Mouse (Mus musculus) mature B cell (primary cell): Measurements from ENCODE around the gene Cdkn2d.
"Not testable (repeated sequence)": the region's sequence is repeated elsewhere in the genome, so short reads cannot be mapped to it uniquely, and the experiment has no call there.

Experiments used
- in situ Hi-C: fragments of 300-500 bp; cut with MboI; formaldehyde crosslinking; loops from 2 replicates; pipeline ENCODE4 v1.14.3; 2019

The Cdkn2d gene

GRCm38 (mm10) chr9:21291022-21291787, at the start of gene Cdkn2d:
Gene Cdkn2d (minus strand): TSS chr9:21291407.
- in situ Hi-C loops: no loop called here

GRCm38 (mm10) chr9:21340411-21340810, 49.2 kb upstream of the Cdkn2d start:
- in situ Hi-C loops: no loop called here

GRCm38 (mm10) chr9:21337652-21338051, 46.4 kb upstream of the Cdkn2d start:
- in situ Hi-C loops: no loop called here

DNA sequence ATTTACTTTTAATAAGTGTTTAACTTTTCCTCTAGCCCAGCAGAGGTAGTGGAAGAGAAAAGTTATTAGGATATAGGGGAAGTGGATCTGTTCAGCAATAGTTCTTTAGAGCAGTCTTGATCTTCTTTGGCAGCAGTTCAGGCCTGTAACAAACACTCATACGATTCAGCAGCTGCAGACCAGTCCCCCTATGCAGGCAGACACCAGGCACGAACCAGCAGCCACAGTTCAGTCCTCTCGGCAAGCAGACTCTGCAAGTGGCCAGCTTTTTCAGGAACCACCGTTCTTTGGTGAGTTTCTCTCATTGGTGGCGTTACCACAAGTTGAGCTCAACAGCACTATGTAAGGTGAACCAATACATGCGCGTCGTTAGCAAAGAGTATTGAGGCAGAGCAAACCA, 45.3 kb upstream of the Cdkn2d start:
- in situ Hi-C loops: no loop called here

GRCm38 (mm10) chr9:21335391-21335790, 44.2 kb upstream of the Cdkn2d start:
- in situ Hi-C loops: no loop called here

DNA sequence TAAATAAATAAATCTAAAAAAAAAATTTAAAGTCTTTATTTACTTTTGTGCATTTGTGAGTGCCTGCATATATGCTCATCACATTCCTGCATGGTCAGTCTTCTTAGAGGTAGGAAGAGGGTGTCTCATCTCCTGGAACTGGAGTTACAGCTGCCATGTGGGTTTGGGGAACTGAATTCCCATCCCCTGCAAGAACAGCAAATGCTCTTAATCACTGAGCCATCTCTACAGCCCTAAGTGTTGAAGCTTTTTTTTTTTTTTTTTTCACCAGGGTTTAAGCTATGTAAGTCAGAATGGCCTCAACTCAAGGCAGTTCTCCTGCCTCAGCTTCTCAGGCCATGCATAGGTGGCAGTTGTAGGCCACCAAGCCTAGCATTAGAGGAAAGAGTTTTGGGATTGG, 43.5 kb upstream of the Cdkn2d start:
- in situ Hi-C loops: no loop called here

DNA sequence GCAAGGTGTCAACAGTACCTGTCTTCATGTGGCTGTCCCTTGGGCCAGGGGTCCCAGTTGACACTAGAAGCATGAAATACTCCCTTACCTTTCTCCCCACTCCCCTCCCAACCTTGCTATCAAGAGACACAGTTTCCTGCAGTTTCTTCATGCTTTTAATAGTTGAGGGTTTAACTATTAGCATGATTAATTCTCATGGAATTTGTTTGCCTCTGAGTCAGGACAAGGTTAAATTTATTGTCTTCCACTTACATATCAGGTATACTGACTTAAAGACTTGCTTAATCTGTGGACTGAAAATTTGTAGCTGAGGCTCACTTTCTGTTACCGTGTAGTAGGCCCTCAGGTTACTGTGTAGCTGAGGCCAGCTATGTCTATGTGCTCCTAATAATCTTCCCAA, 42.3 kb upstream of the Cdkn2d start:
- in situ Hi-C loops: no loop called here

- in situ Hi-C loops: no loop called here
These were observed 41.2 kb upstream of the Cdkn2d start for GRCm38 (mm10) chr9:21332161-21333061.

- in situ Hi-C loops: no loop called here
These were observed 40.3 kb upstream of the Cdkn2d start for GRCm38 (mm10) chr9:21331365-21332140.

DNA sequence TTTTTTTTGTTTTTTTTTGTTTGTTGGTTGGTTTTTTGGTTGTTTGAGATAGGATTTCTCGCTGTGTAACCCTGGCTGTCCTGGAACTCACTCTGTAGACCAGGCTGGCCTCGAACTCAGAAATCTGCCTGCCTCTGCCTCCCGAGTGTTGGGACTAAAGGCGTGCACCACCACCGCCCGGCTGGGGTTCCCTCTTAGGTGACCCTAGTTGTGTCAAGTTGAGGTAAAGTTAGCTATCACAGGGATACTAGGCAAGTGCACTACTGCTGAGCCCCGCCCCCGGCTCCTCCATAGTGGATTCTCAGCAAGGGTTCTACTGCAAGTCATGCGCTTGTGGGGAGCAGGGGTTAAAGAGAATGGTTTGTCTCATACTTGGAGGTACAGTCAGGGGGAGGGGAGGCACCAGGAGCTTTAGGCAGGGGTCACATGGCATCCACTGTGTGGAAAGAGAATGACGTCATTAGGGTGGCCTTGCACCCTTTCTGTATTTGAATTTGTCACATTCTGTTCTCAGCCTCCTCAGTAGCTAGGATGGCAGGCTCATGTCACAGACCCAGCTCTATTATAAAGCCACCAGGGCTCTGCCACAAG, 38.6 kb upstream of the Cdkn2d start:
- in situ Hi-C loops: no loop called here

GRCm38 (mm10) chr9:21329041-21329440, 37.8 kb upstream of the Cdkn2d start:
- in situ Hi-C loops: no loop called here

DNA sequence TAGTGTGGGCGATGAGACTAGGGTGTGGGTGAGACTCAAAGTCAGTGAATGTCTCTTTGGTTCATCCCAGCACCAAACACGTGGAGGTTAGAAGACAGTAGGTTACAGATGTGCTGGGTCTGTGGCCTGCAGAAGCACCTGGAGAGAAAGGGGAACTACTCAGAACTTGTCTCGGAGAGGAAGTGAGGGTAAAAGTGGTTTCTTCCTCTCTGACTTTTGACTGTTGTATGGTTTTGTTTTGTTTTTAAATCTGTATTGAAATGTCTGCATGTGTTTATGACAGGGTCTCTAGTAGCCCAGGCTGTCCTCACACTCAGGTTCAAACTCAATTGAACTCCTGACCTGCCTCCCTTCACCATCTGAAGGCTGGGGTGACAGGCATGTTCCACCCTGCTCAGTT, 36.8 kb upstream of the Cdkn2d start:
- in situ Hi-C loops: no loop called here

GRCm38 (mm10) chr9:21327569-21327968, 36.4 kb upstream of the Cdkn2d start:
- in situ Hi-C loops: no loop called here

- in situ Hi-C loops: no loop called here
These were observed 33.1 kb upstream of the Cdkn2d start for GRCm38 (mm10) chr9:21324269-21324668.

DNA sequence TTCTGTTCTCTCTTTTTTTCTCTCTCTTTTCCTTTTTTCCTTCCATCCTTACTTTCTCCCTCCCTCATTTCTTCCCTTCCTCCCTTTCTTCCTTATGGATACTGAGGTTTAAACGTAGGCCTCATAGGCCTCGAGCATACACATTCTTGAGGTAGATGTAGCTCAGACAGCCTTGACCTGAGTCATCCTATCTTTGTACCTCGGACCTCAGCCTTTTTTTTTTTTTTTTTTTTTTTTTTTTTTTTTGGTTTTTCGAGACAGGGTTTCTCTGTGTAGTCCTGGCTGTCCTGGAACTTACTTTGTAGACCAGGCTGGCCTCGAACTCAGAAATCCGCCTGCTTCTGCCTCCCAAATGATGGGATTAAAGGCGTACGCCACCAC, 31.7 kb upstream of the Cdkn2d start:
- in situ Hi-C loops: not testable (repeated sequence)

- in situ Hi-C loops: no loop called here
These were observed 31.2 kb upstream of the Cdkn2d start for GRCm38 (mm10) chr9:21322211-21322916.

DNA sequence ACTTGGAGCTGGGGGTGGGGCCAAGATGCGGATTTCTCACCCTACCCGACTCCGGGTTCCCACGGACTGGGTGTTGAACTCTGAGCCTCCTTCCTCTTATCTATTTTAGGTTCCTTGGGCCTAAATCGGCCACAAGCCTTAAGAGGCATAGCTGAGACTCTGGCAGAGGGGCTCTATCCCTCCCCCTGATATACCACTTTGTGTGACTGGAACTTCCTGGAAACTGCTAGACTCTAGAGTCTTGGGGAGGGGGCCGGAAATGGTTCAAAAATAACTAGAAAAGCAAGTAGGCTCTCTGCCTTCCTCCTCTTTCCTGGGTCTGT, 30.3 kb upstream of the Cdkn2d start:
- in situ Hi-C loops: no loop called here

DNA sequence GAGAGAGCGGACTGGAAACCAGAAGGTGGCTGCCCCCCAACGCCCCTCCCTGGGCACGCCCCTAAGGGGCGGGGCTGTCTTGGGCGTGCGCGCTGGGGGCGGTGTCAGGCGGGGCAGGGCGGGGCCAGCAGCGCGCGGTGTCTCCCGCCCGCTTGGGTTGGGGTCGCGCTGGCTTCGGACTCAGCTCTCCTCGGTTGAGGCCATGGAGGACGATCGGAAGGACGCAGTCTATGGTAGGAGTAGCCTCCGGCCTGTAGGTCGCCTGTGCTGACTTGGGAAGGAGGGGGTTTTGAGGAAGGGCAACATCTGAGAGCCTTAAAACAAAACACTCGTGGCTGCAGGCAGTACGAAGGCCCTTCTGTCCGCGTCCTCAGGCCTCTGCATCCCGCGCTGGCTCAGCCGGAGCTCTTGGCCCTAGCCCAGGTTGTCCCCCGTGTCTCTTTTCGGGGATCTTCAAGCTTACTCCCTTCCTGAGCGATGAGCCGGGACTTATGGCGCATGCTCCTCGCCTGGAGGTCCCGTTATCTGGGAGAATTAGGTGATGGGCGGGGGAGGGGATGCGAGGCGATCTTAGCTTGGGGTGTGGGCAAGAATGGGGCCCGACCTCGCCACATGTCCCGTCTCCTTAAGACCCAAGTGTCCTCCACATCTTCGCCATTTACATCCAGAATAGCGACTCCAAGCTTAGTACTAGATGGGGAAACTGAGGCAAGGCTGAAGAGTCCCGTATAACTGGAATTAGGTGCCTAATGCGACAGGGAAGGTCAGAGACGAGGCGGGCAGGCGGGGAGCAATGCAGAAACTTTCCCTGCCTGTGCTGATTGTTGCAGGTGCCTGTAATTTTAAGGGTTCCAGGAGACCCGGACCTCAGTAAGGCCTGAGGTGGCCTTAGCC, 29.7 kb upstream of the Cdkn2d start, which contains the start of gene Slc44a2:
Gene Slc44a2 (plus strand): TSS at position 80 of the 894 bp plus-strand sequence.
- in situ Hi-C loops: no loop called here

DNA sequence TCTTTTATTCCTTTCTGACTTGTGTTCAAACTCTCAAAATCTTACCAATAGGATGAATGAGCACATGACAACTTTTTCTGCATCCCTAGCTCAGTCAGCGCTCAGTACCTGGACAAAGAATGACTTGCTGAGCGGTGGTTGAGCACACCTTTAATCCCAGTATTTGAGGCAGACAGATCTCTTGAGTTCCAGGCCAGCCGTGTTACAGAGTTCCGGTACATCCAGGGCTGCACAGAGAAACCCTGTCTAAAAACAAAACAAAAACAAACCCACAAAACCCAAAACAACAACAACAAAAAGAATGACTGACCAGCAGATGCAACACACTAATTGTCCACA, 29.0 kb upstream of the Cdkn2d start:
- in situ Hi-C loops: no loop called here

- in situ Hi-C loops: loop anchor here (5.0 kb wide), 1 partner anchor 33 kb away; no protein-coding TSS in a partner anchor
These were observed 28.3 kb upstream of the Cdkn2d start for GRCm38 (mm10) chr9:21319503-21319902.
